Mouse (Mus musculus) MEL (cell line): ENCODE results near the gene Gba2. TPM values are rescaled to one million over a fixed set of nuclear protein-coding genes. Genes with fewer than 3 reads are reported as not detected.

Source experiments
- DNase-seq: peaks from one replicate; pipeline ENCODE4 v3.0.0; 2011; ENCODE audit warnings: low read depth, low spot score
- H3K27ac ChIP-seq: 2 replicates; pipeline ENCODE4 v1.5.1; 2012; ENCODE audit warnings: low read depth, mild to moderate bottlenecking, control low read depth, low read length, moderate library complexity; ENCODE audit not compliant: control insufficient read depth
- H3K27me3 ChIP-seq, 2 experiments: fragments of 150-350 bp in 1 of 2; sonication (generic) in 1 of 2; 2 replicates each; pipeline ENCODE4 v1.6.1; 2012; ENCODE audit warnings: low read length in 2 of 2, mild to moderate bottlenecking in 2 of 2, improper control_type of control experiment in 1 of 2, moderate library complexity in 1 of 2; ENCODE audit not compliant: insufficient read depth in 2 of 2, control insufficient read depth in 1 of 2
- H3K36me3 ChIP-seq, 2 experiments: 2 replicates each; pipeline ENCODE4 v1.6.1; 2012 to 2014; ENCODE audit warnings: low read length in 2 of 2, improper control_type of control experiment in 1 of 2, inconsistent platforms in 1 of 2, mild to moderate bottlenecking in 1 of 2; ENCODE audit not compliant: insufficient read depth in 2 of 2, control insufficient read depth in 1 of 2
- H3K4me1 ChIP-seq, 2 experiments: fragments of 150-350 bp in 1 of 2; sonication (generic) in 1 of 2; 2 replicates each; pipeline ENCODE4 v1.6.1; 2012; ENCODE audit warnings: low read length in 2 of 2, improper control_type of control experiment in 1 of 2, mild to moderate bottlenecking in 1 of 2; ENCODE audit not compliant: insufficient read depth in 2 of 2, control insufficient read depth in 1 of 2
- H3K4me3 ChIP-seq, 2 experiments: fragments of 150-350 bp in 1 of 2; sonication (generic) in 1 of 2; 2 replicates each; pipeline ENCODE4 v1.5.1; 2012; ENCODE audit warnings: low read depth in 2 of 2, low read length in 2 of 2, mild to moderate bottlenecking in 2 of 2, moderate library complexity in 2 of 2, control low read depth in 1 of 2, improper control_type of control experiment in 1 of 2; ENCODE audit not compliant: control insufficient read depth in 1 of 2, insufficient read depth in 1 of 2
- H3K79me2 ChIP-seq: 2 replicates; pipeline ENCODE4 v1.6.1; 2012; ENCODE audit warnings: mild to moderate bottlenecking, low read length, moderate library complexity; ENCODE audit not compliant: control insufficient read depth, poor library complexity, insufficient read depth
- H3K9ac ChIP-seq: 2 replicates; pipeline ENCODE4 v1.6.1; 2012; ENCODE audit warnings: low read depth, mild to moderate bottlenecking, control low read depth, low read length, moderate library complexity; ENCODE audit not compliant: control insufficient read depth, poor library complexity, severe bottlenecking
- H3K9me3 ChIP-seq: fragments of 150-350 bp; sonication (generic); replicated peaks from 2 replicates; pipeline ENCODE4 v1.6.1; 2012; ENCODE audit warnings: mild to moderate bottlenecking, low read length, improper control_type of control experiment, moderate library complexity; ENCODE audit not compliant: insufficient read depth
- BHLHE40 ChIP-seq: IDR thresholded peaks from 2 replicates; pipeline ENCODE4 v1.6.1; 2012; ENCODE audit warnings: low read depth, mild to moderate bottlenecking, inconsistent platforms, low read length, improper control_type of control experiment, borderline replicate concordance
- CHD1 ChIP-seq: IDR thresholded peaks from 2 replicates; pipeline ENCODE4 v1.6.1; 2012; ENCODE audit warnings: low read depth, mild to moderate bottlenecking, inconsistent platforms, low read length, improper control_type of control experiment
- E2F4 ChIP-seq: IDR thresholded peaks from 2 replicates; pipeline ENCODE4 v1.6.1; 2011; ENCODE audit warnings: low read depth, low read length, improper control_type of control experiment, borderline replicate concordance
- ELF1 ChIP-seq: IDR thresholded peaks from 2 replicates; pipeline ENCODE4 v1.6.1; 2014; ENCODE audit warnings: low read depth, mild to moderate bottlenecking, inconsistent platforms, low read length, improper control_type of control experiment, moderate library complexity
- EP300 ChIP-seq, 2 experiments: IDR thresholded peaks; 2 replicates each; pipeline ENCODE4 v1.6.1; 2011; ENCODE audit warnings: improper control_type of control experiment in 2 of 2, low read length in 2 of 2, low read depth in 1 of 2, mild to moderate bottlenecking in 1 of 2
- HCFC1 ChIP-seq: IDR thresholded peaks from 2 replicates; pipeline ENCODE4 v1.6.1; 2012; ENCODE audit warnings: low read depth, mild to moderate bottlenecking, inconsistent platforms, low read length, improper control_type of control experiment, moderate library complexity
- KAT2A ChIP-seq: conservative IDR thresholded peaks from 2 replicates; pipeline ENCODE4 v1.6.1; 2012; ENCODE audit warnings: low read depth, low read length, improper control_type of control experiment, inconsistent platforms
- MAX ChIP-seq: IDR thresholded peaks from 2 replicates; pipeline ENCODE4 v1.6.1; 2011; ENCODE audit warnings: low read length, improper control_type of control experiment
- MXI1 ChIP-seq: IDR thresholded peaks from 2 replicates; pipeline ENCODE4 v1.6.1; 2011; ENCODE audit warnings: mild to moderate bottlenecking, low read depth, low read length, improper control_type of control experiment
- MYB ChIP-seq: IDR thresholded peaks from 2 replicates; pipeline ENCODE4 v1.6.1; 2011; ENCODE audit warnings: mild to moderate bottlenecking, low read depth, low read length, improper control_type of control experiment
- NRF1 ChIP-seq: IDR thresholded peaks from 2 replicates; pipeline ENCODE4 v1.6.1; 2014; ENCODE audit warnings: low read depth, mild to moderate bottlenecking, inconsistent platforms, low read length, improper control_type of control experiment, moderate library complexity; ENCODE audit not compliant: poor library complexity, insufficient read depth, severe bottlenecking
- POLR2A ChIP-seq, 2 experiments: IDR thresholded peaks; 2 replicates each; pipeline ENCODE4 v1.6.1; 2011 to 2012; ENCODE audit warnings: low read length in 2 of 2, mild to moderate bottlenecking in 2 of 2, control low read depth in 1 of 2, improper control_type of control experiment in 1 of 2, low read depth in 1 of 2, moderate library complexity in 1 of 2; ENCODE audit not compliant: control insufficient read depth in 1 of 2, insufficient read depth in 1 of 2, poor library complexity in 1 of 2
- POLR2AphosphoS5 ChIP-seq: IDR thresholded peaks from 2 replicates; pipeline ENCODE4 v1.6.1; 2012; ENCODE audit warnings: low read depth, borderline replicate concordance, mild to moderate bottlenecking, inconsistent platforms, low read length, moderate library complexity, mixed read lengths
- RAD21 ChIP-seq: IDR thresholded peaks from 2 replicates; pipeline ENCODE4 v1.6.1; 2011; ENCODE audit warnings: mild to moderate bottlenecking, low read depth, low read length, improper control_type of control experiment
- RCOR1 ChIP-seq: IDR thresholded peaks from 2 replicates; pipeline ENCODE4 v1.6.1; 2012; ENCODE audit warnings: low read depth, mild to moderate bottlenecking, inconsistent platforms, low read length, improper control_type of control experiment
- SMC3 ChIP-seq: IDR thresholded peaks from 2 replicates; pipeline ENCODE4 v1.6.1; 2011; ENCODE audit warnings: low read depth, low read length, improper control_type of control experiment
- TAL1 ChIP-seq: IDR thresholded peaks from 2 replicates; pipeline ENCODE4 v1.6.1; 2012; ENCODE audit warnings: mild to moderate bottlenecking, inconsistent platforms, low read length, moderate library complexity, mixed read lengths
- TCF12 ChIP-seq: IDR thresholded peaks from 2 replicates; pipeline ENCODE4 v1.6.1; 2014; ENCODE audit warnings: low read depth, mild to moderate bottlenecking, inconsistent platforms, low read length, improper control_type of control experiment, moderate library complexity
- UBTF ChIP-seq: IDR thresholded peaks from 2 replicates; pipeline ENCODE4 v1.6.1; 2012; ENCODE audit warnings: low read depth, mild to moderate bottlenecking, inconsistent platforms, low read length, improper control_type of control experiment, moderate library complexity, borderline replicate concordance; ENCODE audit not compliant: insufficient read depth
- USF2 ChIP-seq, 2 experiments: IDR thresholded peaks; 2 replicates each; pipeline ENCODE4 v1.6.1; 2011 to 2012; ENCODE audit warnings: improper control_type of control experiment in 2 of 2, low read length in 2 of 2, borderline replicate concordance in 1 of 2, inconsistent platforms in 1 of 2, low read depth in 1 of 2, mild to moderate bottlenecking in 1 of 2; ENCODE audit not compliant: insufficient read depth in 1 of 2
- ZKSCAN1 ChIP-seq: IDR thresholded peaks from 2 replicates; pipeline ENCODE4 v1.6.1; 2012; ENCODE audit warnings: low read depth, mild to moderate bottlenecking, inconsistent platforms, low read length, improper control_type of control experiment, moderate library complexity
- polyA plus RNA-seq, 2 experiments: library from polyadenylated mRNA; stranded (reverse) in 1 of 2; unstranded in 1 of 2; fragments of >175 nt in 1 of 2; fragments of >200 nt in 1 of 2; gene quantifications; 2 replicates each; pipeline versions ENCODE4 v1.2.1 to v1.2.4; 2012; ENCODE audit warnings: low replicate concordance in 2 of 2, low read depth in 1 of 2; ENCODE audit not compliant: insufficient read length in 2 of 2, insufficient read depth in 1 of 2, missing spikeins in 1 of 2
- total RNA-seq: library from RNA; depleted of rRNA; stranded (reverse); fragments of 300-350 nt; gene quantifications from 2 replicates; pipeline ENCODE4 v1.2.3, GENCODE M21; 2012

Gba2 gene
- total and polyA plus RNA-seq, 3 experiments, result 5.7 to 24.9 TPM; not detected in 1

- TF ChIP-seq MXI1 (no peak), TAL1 (no peak), ZKSCAN1 (no peak), USF2 (IDR thresholded peaks at IDR 0.05; ENCODE audit: borderline replicate concordance in 1 of 2, insufficient read depth in 1 of 2, low read depth in 1 of 2, low read length in 2 of 2) (no peak), E2F4 (no peak), NRF1 (no peak), TCF12 (no peak), ELF1 (no peak)
- H3K27ac ChIP-seq, result no peak overlapping the region
- no peaks in the 10 kb centered on the region for H3K9me3 ChIP-seq
- no peaks in the 10 kb centered on the region for H3K4me1 ChIP-seq
- H3K27me3 ChIP-seq, result no peaks in the 10 kb centered on the region
- H3K36me3 ChIP-seq, result peaks cover 0 to 6% of the 10 kb centered on the region in 2 experiments; a peak in 2 of 4 replicates
- no peaks in the 10 kb centered on the region for H3K79me2 ChIP-seq
- no peak overlapping the region for H3K4me3 ChIP-seq
- no peak for DNase-seq
- no peak overlapping the region for H3K9ac ChIP-seq
Measured at GRCm38 (mm10) chr4:43536031-43536430, 42.6 kb downstream of the Gba2 start.

- H3K27ac ChIP-seq, result no peak overlapping the region
- H3K4me1 ChIP-seq, result no peaks in the 10 kb centered on the region; a peak in 1 of 4 replicates
- H3K36me3 ChIP-seq, result peaks cover 0 to 6% of the 10 kb centered on the region in 2 experiments; a peak in 2 of 4 replicates
- H3K9me3 ChIP-seq, result no peaks in the 10 kb centered on the region
- H3K79me2 ChIP-seq, result no peaks in the 10 kb centered on the region
- no peaks in the 10 kb centered on the region for H3K27me3 ChIP-seq
- TF ChIP-seq UBTF, result no peak
- no peak for TF ChIP-seq HCFC1
- no peak for TF ChIP-seq MAX
- TF ChIP-seq POLR2A (IDR thresholded peaks at IDR 0.05; ENCODE audit: control insufficient read depth in 1 of 2, insufficient read depth in 1 of 2, low read depth in 1 of 2, low read length in 2 of 2, poor library complexity in 1 of 2), result no peak
- TF ChIP-seq KAT2A, result no peak
- TF ChIP-seq RAD21, result no peak
- TF ChIP-seq USF2 (IDR thresholded peaks at IDR 0.05; ENCODE audit: borderline replicate concordance in 1 of 2, insufficient read depth in 1 of 2, low read depth in 1 of 2, low read length in 2 of 2), result no peak
- no peak for TF ChIP-seq POLR2AphosphoS5
- no peak for TF ChIP-seq RCOR1
- TF ChIP-seq EP300 (IDR thresholded peaks at IDR 0.05; ENCODE audit: low read depth in 1 of 2, low read length in 2 of 2), result no peak
- TF ChIP-seq CHD1, result no peak
- TF ChIP-seq TCF12, result no peak
- no peak for TF ChIP-seq BHLHE40
- no peak for TF ChIP-seq SMC3
- no peak for TF ChIP-seq MYB
- no peak overlapping the region for H3K9ac ChIP-seq
- no peak overlapping the region for H3K4me3 ChIP-seq
- no peak for DNase-seq
Measured at GRCm38 (mm10) chr4:43535628-43536027, 43.0 kb downstream of the Gba2 start.
